Comparison of ENCODE assay signal across 22 mouse cellular contexts in genomic region chr10:42119326-42119725, GRCm38 (mm10).
A peak's percentile ranks its signal among the peaks of the same experiment; 100 is the strongest.
DNase-seq lines count a peak whose midpoint lies in the region; ATAC-seq and TF ChIP-seq lines count a peak whose summit lies in the region.
"Had no signal": no experiment of that assay in that cellular context is flagged by ENCODE, and none has a peak within 500 bp of the region (broad histone marks: within the 10 kb centered on the region; RNA-seq: fewer than 3 reads in every experiment).

No protein-coding gene starts in this region.

- no peak for TF ChIP-seq POLR2A in cerebellum, adult 2 months (IDR thresholded peaks at IDR 0.05; ENCODE audit: borderline replicate concordance, insufficient read depth, low read length)

- H3K4me1 ChIP-seq in cerebellum, adult 2 months (ENCODE audit: control insufficient read depth, insufficient read depth, low read length), result peaks cover 36% of the 10 kb centered on the region
- H3K4me1 ChIP-seq in embryonic facial prominence, embryonic 13.5 days, result peaks cover 38% of the 10 kb centered on the region
- H3K4me1 ChIP-seq: midbrain, embryonic 10.5 days had no signal

- peak overlapping the region; percentile 94 for H3K27ac ChIP-seq in cerebellum, adult 2 months (ENCODE audit: insufficient read depth, low read length)
- H3K27ac ChIP-seq in embryonic facial prominence, embryonic 13.5 days, result peak overlapping the region; percentile 68
- H3K27ac ChIP-seq: kidney, postnatal 0 days; midbrain, embryonic 10.5 days; neural tube, embryonic 15.5 days had no signal

- no peak overlapping the region for H3K9ac ChIP-seq in embryonic facial prominence, embryonic 13.5 days
- H3K9ac ChIP-seq: neural tube, embryonic 15.5 days had no signal

- WGBS in cerebellum, adult 2 months, result 5% methylated on average over 12 of the region's 12 CpGs
- 51% methylated on average over 12 of the region's 12 CpGs for WGBS in embryonic facial prominence, embryonic 13.5 days

- TF ChIP-seq CTCF in cerebellum, adult 2 months (IDR thresholded peaks at IDR 0.05; ENCODE audit: borderline replicate concordance, insufficient read depth, low read depth, low read length), result no peak

- H3K36me3 ChIP-seq in embryonic facial prominence, embryonic 13.5 days, result no peaks in the 10 kb centered on the region
- H3K36me3 ChIP-seq: midbrain, embryonic 10.5 days; neural tube, embryonic 15.5 days had no signal

- DNase-seq in frontal cortex, postnatal 10 days (ENCODE audit: low spot score in 2 of 2), result no peak
- peak; percentile 68 for DNase-seq in brain, adult 2 months (ENCODE audit: low read depth, low spot score)
- DNase-seq in cerebellum, adult 2 months, result peak; percentile 53 to 72
- DNase-seq in natural killer cell, adult 2 months (ENCODE audit: low spot score in 2 of 2), result no peak
- no peak for DNase-seq in adrenal gland, postnatal 36 days
- no peak for DNase-seq in left cerebral cortex, adult 18-20 months (ENCODE audit: low spot score in 2 of 2)
- DNase-seq: adrenal gland, postnatal 14 days; embryo, embryonic 11 days; heart, postnatal 14 days; lung, adult 2 months; lung, postnatal 4 days; right cerebral cortex, postnatal 4 days; thymus, postnatal 36 days had no signal

- 0 out of 2 replicates have a peak, but pooled peaks have one; percentile 51 for ATAC-seq in frontal cortex, adult (ENCODE audit: low TSS enrichment)
- ATAC-seq in embryonic facial prominence, embryonic 13.5 days (ENCODE audit: insufficient number of reproducible peaks, insufficient read depth, low FRiP score, low TSS enrichment, low read depth), result no peak
- ATAC-seq: activated CD4-positive, CD25-positive, alpha-beta regulatory T cell, adult 4 months; intestine, postnatal 0 days; Patski had no signal

- no peak overlapping the region for H3K4me2 ChIP-seq in embryonic facial prominence, embryonic 13.5 days
- H3K4me2 ChIP-seq: liver, embryonic 11.5 days; neural tube, embryonic 15.5 days had no signal

- no peaks in the 10 kb centered on the region for H3K9me3 ChIP-seq in embryonic facial prominence, embryonic 13.5 days
- H3K9me3 ChIP-seq: midbrain, embryonic 10.5 days; neural tube, embryonic 15.5 days had no signal

- no peaks in the 10 kb centered on the region for H3K27me3 ChIP-seq in cerebellum, adult 2 months (ENCODE audit: control insufficient read depth, insufficient read depth, low read length)
- H3K27me3 ChIP-seq in embryonic facial prominence, embryonic 13.5 days, result no peaks in the 10 kb centered on the region
- H3K27me3 ChIP-seq: neural tube, embryonic 15.5 days; Patski had no signal

- no peak overlapping the region for H3K4me3 ChIP-seq in cerebellum, adult 2 months (replicated peaks; ENCODE audit: insufficient read depth, low read depth, low read length)
- no peak overlapping the region for H3K4me3 ChIP-seq in embryonic facial prominence, embryonic 13.5 days
- H3K4me3 ChIP-seq: midbrain, embryonic 10.5 days; neural tube, embryonic 15.5 days had no signal

Comparison
In these comparisons a context has a peak if more than half of its experiments do, and no peak if none do; other contexts are left out.
1. DNase-seq: peak in brain, adult 2 months (single experiment) and cerebellum, adult 2 months (2 of 2); none in frontal cortex, postnatal 10 days (0 of 2), natural killer cell, adult 2 months (0 of 2), adrenal gland, postnatal 36 days (0 of 2) and left cerebral cortex, adult 18-20 months (0 of 2).